Mouse (Mus musculus) testis, adult 2 months (tissue): ENCODE measurements around the gene Sparcl1. TPM values are rescaled to one million over a fixed set of nuclear protein-coding genes. Genes with fewer than 3 reads are reported as not detected.

ENCODE experiments used
- H3K27ac ChIP-seq: fragments of 200-500 bp; 2 replicates; pipeline ENCODE4 v1.5.1; 2012; ENCODE audit warnings: low read depth, low read length; ENCODE audit not compliant: control insufficient read depth, insufficient read depth
- H3K27me3 ChIP-seq: fragments of 200-500 bp; 2 replicates; pipeline ENCODE4 v1.6.1; 2012; ENCODE audit warnings: mild to moderate bottlenecking, low read length, moderate library complexity; ENCODE audit not compliant: control insufficient read depth, insufficient read depth
- H3K36me3 ChIP-seq: fragments of 200-500 bp; 2 replicates; pipeline ENCODE4 v1.6.1; 2012; ENCODE audit warnings: mild to moderate bottlenecking, low read length; ENCODE audit not compliant: control insufficient read depth, insufficient read depth
- H3K4me1 ChIP-seq: fragments of 200-500 bp; 2 replicates; pipeline ENCODE4 v1.6.1; 2012; ENCODE audit warnings: low read length; ENCODE audit not compliant: control insufficient read depth, insufficient read depth
- H3K4me3 ChIP-seq: fragments of 200-500 bp; 2 replicates; pipeline ENCODE4 v1.5.1; 2012; ENCODE audit warnings: low read depth, mild to moderate bottlenecking, low read length, moderate library complexity, mixed read lengths; ENCODE audit not compliant: control insufficient read depth
- CTCF ChIP-seq: fragments of 200-500 bp; IDR thresholded peaks from 2 replicates; pipeline ENCODE4 v1.5.1; 2012; ENCODE audit warnings: low read depth, mild to moderate bottlenecking, inconsistent platforms, low read length, moderate library complexity; ENCODE audit not compliant: control insufficient read depth, insufficient read depth, insufficient replicate concordance
- POLR2A ChIP-seq: fragments of 200-500 bp; IDR thresholded peaks from 2 replicates; pipeline ENCODE4 v1.6.1; 2012; ENCODE audit warnings: low read depth, mild to moderate bottlenecking, inconsistent platforms, low read length, moderate library complexity; ENCODE audit not compliant: control insufficient read depth
- polyA plus RNA-seq: library from polyadenylated mRNA; depleted of rRNA; stranded (reverse); fragments of >200 nt; gene quantifications from 2 replicates; pipeline ENCODE4 v1.2.3, GENCODE M21; 2012

Sparcl1 gene
- polyA plus RNA-seq, 1 experiment = 15.8 TPM

DNA sequence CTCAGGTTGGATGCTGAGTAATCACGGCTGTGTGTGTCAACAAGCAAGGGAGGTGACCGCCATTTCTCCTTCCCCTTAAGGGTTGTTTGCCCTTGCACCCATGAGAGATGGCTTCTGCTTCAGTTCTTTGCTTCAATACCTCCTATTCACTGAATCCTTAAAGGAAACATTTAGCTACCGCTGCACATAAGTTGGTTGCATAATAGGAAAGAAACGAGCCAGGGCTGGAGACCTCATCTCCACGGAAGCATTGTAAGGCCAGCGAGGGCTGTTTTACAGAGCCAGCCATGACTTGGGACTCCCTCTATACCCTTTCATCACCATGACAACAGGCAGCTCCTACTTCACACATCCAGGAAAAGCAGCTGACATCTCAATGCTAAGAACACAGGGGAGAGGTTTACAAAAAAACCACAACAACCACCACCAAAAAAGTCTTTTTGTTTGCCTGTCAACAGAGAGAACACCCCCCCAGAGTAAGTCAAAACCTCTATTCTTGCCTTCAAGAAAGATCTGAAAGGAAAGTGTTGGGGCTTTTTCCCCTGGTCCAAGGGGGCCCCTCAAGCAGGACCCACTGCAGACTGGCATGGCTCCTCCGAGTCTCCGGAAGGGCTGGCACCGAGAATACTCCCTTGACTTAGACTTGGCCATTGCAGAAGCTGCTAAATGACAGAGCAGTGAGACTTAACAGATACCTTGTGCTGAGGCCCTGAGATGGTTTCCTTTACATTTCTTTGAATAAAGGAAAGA lies 3.2 kb downstream of the Sparcl1 start:
- no peaks in the 10 kb centered on the region for H3K27me3 ChIP-seq
- peak overlapping the region; percentile 37; the same call in 1 of the 2 replicates for H3K27ac ChIP-seq
- no peaks in the 10 kb centered on the region for H3K36me3 ChIP-seq
- H3K4me3 ChIP-seq = no peak overlapping the region
- TF ChIP-seq CTCF (no peak), POLR2A (no peak)
- peaks cover 9% of the 10 kb centered on the region for H3K4me1 ChIP-seq

DNA sequence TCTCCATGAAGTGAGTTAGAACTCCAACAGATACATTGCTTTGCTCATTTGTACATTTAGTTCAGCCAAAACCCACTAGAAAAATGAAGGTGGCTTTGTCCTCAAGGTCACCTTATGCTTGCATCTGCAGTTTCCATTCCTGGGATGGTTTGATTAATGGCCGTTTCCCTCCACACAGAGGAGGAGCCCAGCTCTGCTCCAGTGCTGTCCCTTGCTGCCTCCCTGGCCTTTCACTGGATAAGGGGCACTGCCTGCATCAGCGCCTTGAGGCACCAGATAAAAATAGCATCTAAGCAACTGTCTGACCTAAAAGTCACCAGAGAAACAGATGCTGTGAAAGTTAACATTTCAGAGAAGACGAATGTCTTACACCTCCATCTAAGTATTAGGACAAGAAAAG lies 4.0 kb downstream of the Sparcl1 start:
- no peak overlapping the region for H3K27ac ChIP-seq
- H3K4me3 ChIP-seq = no peak overlapping the region
- no peaks in the 10 kb centered on the region for H3K27me3 ChIP-seq
- H3K4me1 ChIP-seq = peaks cover 5% of the 10 kb centered on the region
- H3K36me3 ChIP-seq = no peaks in the 10 kb centered on the region
- no peak for TF ChIP-seq CTCF
- no peak for TF ChIP-seq POLR2A

DNA sequence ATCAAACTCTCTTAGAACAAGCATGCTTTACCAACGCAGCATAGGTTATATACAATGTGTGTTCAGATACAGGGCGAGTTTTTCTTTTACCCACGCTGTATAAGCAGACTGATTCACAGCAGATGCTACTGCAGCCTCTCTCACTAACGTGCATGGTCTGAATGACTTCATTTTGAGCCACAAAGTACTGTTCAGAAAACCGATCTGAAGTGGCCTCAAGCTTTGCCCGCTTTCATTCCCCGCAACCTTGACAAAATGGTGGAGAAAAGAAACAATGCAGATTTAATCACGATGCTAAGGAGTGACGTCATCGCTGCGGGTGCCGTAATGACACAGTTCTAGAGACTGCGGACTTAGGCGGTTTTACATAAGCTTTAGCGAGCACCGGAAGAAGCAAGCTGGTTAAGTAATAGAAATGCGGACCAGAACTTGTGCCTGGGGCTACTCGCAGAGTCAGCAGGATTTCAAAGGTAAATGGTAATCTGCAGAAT lies 4.6 kb downstream of the Sparcl1 start:
- Histone ChIP-seq H3K4me3 (peak overlapping the region; percentile 65), H3K4me1 (peaks cover 5% of the 10 kb centered on the region), H3K27ac (peak overlapping the region; percentile 67), H3K27me3 (no peaks in the 10 kb centered on the region), H3K36me3 (no peaks in the 10 kb centered on the region)
- TF ChIP-seq POLR2A (no peak), CTCF (no peak)

GRCm38 (mm10) chr5:104108127-104108875 lies 5.2 kb downstream of the Sparcl1 start:
- Histone ChIP-seq H3K27me3 (no peaks in the 10 kb centered on the region), H3K36me3 (no peaks in the 10 kb centered on the region), H3K4me1 (peaks cover 5% of the 10 kb centered on the region), H3K4me3 (no peak overlapping the region; the same call in 1 of the 2 replicates), H3K27ac (no peak overlapping the region)
- TF ChIP-seq POLR2A = no peak
- no peak for TF ChIP-seq CTCF

DNA sequence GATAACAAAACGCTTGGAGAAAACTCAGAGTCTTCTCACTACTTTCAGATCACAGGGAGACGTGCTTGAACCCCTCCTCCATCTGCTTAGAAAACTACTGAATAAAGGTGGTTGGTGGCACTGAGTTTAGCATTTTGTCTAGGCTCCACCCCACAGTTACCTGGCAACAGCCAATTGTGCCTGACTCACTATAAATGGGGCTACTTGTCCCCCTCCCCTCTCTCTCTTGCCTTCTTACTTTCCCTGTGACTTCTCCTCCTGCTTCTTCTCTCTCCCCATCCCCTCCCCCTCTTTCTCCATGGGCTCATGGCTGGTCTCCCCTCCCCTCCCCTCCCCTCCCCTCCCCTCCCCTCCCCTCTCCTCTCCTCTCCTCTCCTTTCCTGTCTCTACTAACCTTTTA lies 9.4 kb downstream of the Sparcl1 start:
- Histone ChIP-seq H3K4me1 (peaks cover 4% of the 10 kb centered on the region; the same call in 1 of the 2 replicates), H3K4me3 (no peak overlapping the region), H3K36me3 (no peaks in the 10 kb centered on the region), H3K27ac (no peak overlapping the region), H3K27me3 (no peaks in the 10 kb centered on the region)
- no peak for TF ChIP-seq CTCF
- TF ChIP-seq POLR2A = no peak

- no peak overlapping the region for H3K27ac ChIP-seq
- H3K36me3 ChIP-seq = no peaks in the 10 kb centered on the region
- no peaks in the 10 kb centered on the region for H3K4me1 ChIP-seq
- no peaks in the 10 kb centered on the region for H3K27me3 ChIP-seq
- no peak overlapping the region for H3K4me3 ChIP-seq
- TF ChIP-seq POLR2A (no peak), CTCF (no peak)
These were observed 10.4 kb downstream of the Sparcl1 start for GRCm38 (mm10) chr5:104103171-104103570.
